Mouse (Mus musculus) testis, adult 2 months (tissue): ENCODE data around the gene Nlrc5.

Source experiments
- CTCF ChIP-seq: fragments of 200-500 bp; IDR thresholded peaks from 2 replicates; pipeline ENCODE4 v1.5.1; 2012; ENCODE audit warnings: low read depth, mild to moderate bottlenecking, inconsistent platforms, low read length, moderate library complexity; ENCODE audit not compliant: control insufficient read depth, insufficient read depth, insufficient replicate concordance
- POLR2A ChIP-seq: fragments of 200-500 bp; IDR thresholded peaks from 2 replicates; pipeline ENCODE4 v1.6.1; 2012; ENCODE audit warnings: low read depth, mild to moderate bottlenecking, inconsistent platforms, low read length, moderate library complexity; ENCODE audit not compliant: control insufficient read depth

DNA sequence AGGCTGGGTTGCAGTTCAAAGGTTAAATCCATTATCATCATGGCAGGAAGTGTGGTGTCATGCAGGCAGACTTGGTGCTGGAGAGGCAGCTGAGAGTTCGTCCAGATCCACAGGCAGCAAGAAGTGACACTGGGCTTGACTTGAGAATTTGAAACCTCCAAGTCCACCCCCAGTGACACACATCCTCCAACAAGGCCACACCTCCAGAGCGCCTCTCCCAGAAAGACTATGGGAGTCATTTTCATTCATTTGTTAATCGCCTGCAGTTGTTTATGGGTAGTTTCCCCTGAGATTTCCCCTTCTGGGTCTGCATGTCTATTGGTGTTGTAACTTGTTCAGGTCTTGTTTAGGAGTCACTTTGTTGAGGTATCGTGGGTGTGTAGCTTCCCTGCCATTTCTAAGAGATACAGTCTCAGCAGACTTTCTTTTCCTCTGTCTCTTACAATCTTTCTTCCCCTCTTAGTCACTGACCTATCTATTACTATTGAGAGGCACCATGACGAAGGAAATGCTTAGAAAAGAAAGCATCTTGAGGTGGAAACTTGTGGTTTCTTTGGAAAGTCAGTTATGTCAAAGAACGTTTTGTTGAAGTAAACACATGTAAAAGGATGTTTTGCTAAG, 19.8 kb downstream of the Nlrc5 start:
- TF ChIP-seq POLR2A, result no peak
- no peak for TF ChIP-seq CTCF
